Mouse (Mus musculus) neural tube, embryonic 10.5 days (tissue): Measurements from ENCODE around the gene Ipo9.
A peak's percentile ranks its signal among the peaks of the same experiment; 100 is the strongest.

Experiments used
- DNase-seq: peaks from one replicate; pipeline ENCODE4 v3.0.0-alpha.2; 2017; ENCODE audit warnings: low spot score; ENCODE audit errors: extremely low spot score

Ipo9 gene

GRCm38 (mm10) chr1:135429901-135430668, at the start of gene Ipo9:
TSS of gene Ipo9 (minus strand) at chr1:135430499.
- DNase-seq = peak; percentile 89

- DNase-seq = no peak
Observed at GRCm38 (mm10) chr1:135475571-135475895, 45.2 kb upstream of the Ipo9 start.

DNA sequence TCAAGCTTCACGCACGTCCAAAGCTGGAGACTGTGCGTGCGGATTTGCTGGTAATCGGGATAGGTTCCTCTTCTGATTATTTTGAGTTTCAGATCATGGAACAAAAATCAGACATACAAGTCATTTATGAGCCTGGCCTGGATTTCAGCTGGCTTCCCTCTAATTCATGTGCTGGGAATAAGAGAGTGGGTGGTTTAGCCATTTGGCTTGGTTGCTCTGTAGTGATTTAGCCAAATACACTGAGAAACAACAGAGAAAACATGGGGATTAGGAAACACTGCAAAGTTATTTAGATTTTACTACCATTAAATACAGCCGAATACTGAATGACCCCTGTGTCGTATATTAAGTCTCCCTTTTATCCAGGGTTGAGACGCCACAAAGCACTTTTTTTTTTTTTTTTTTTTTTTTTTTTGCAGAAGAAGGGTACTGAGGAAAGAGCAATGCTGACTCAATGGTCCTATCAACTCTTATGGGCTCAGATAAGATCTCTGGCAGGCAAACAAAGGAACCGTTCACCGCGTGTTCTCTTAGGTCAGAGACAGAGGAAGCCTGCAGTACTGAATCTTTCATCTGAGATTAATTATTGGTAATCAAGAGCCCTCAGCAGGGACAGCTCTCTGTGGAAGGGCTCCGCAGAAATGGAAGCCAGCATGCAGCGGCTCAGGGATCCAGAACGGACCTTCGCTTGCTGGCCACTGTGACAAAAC, 44.7 kb upstream of the Ipo9 start:
- no peak for DNase-seq

DNA sequence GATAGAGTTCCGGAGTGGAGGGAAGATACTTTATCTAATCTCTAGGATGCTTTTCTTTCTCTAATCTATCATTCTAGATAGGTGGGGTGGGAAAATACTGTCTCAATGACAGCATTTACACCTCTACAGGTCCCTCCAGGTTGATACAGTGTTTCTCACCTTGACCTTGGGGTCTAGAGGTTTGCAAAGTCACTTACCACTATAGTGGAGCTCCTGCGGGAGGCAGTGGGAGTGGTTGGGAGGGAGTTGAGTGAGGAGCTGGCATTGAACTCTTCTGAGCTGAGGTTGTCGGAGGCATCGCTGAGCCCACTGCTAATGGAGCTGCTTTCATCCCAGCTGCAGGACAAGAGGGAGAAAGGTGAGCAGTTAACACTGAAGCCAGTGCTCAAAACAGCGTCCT, 42.2 kb upstream of the Ipo9 start:
- DNase-seq = no peak

- DNase-seq = no peak
Observed at GRCm38 (mm10) chr1:135471742-135472141, 41.4 kb upstream of the Ipo9 start.

DNA sequence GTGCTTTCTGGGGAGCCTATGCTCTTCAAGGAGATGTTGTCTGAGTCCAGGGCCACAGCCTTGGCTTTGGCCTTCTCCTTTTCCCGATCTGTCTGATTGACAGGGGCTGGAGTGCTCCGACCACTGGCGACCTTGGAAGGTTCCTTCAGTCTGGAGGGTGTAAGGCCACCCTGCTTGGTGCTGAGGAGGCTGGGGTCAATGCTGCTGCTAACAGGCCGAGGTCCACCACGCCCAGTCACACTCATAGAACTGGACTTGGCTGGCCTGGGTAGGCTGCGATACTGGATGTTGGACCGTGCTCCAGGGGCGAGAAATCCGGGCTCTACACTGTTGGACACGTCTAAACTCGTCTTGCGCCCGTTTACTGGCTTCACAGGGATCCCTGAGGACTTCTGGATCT, 40.2 kb upstream of the Ipo9 start:
- DNase-seq = no peak

DNA sequence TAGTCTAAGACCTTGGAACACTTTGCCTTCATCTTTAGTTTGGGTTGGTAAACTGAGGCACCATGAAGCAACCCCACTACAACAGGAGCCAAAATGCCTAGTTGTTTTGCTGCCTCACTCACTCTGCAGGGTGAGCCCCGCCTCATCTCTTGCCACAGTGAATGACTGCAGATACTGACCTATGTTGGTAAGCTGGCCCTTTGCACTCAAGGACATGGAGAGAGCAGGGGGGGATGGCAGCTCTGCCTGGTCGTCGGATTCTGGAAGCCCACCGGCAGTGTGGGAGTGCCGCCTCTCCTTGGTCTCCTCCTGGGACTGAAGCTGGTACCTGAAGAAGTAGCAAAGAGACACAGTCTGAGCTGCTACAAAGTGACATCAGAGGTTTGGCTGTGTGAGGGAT, 37.2 kb upstream of the Ipo9 start:
- DNase-seq = no peak

DNA sequence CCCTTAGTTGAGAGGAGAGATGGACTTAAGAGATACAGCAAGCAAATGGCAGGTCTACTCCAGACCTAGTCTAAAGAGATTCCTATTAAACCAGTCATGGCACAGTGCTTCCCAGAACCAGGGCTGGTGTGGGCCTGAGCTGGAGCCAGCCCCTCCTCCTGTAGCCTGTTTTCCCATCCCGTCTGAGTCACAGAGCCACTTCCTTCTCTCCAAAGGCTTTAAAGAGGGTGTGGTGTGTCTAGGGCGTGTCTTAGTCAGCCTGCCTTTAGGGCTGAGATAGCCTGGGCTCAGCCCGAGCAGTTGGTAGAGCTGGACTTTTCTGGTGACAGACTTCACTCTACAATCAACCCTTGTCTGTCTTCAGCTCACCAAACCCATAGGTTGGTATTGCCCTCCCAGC, 36.6 kb upstream of the Ipo9 start:
- no peak for DNase-seq

DNA sequence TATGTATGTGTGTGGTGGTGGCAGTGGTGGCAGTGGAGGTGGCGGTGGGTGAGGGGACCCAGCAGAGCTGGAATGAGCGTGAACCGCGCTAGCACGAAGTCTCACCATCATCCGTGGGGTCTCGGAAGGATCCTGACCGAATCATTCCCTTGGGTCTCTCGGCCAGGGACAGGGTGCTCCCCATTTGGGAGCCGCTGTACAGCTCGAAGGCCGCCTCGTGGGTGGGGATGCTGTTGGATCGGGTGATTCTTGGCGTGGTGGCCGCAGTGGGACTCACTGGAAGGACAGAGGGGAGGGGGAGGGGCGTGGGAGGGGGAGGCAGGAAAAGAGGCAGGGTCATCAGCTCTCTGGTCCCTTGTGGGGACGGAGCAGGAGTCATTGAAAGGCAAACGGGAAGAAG, 35.4 kb upstream of the Ipo9 start:
- DNase-seq = no peak

GRCm38 (mm10) chr1:135462736-135463135, 32.4 kb upstream of the Ipo9 start:
- no peak for DNase-seq

DNA sequence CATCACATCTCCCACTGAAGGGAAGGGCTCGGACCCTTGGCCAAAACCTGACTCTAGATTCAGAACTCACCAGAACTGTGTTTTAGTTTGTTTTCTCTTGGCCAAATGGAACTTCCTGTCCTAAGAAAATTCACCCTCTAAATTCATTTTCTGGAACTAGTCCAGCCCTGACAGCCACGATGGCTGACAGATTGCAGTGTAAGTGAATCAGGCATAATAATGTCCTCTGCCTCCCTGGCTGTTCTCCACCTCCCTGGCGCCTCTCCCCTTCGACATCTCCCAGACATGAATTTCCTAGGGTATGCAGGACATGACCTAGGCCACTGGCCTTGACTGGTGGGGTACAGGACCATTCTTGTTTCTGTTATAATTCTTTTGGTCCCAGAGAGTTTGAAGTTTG, 32.0 kb upstream of the Ipo9 start:
- DNase-seq = no peak

- DNase-seq = peak; percentile 76
Observed at GRCm38 (mm10) chr1:135461097-135461730, 30.9 kb upstream of the Ipo9 start.

DNA sequence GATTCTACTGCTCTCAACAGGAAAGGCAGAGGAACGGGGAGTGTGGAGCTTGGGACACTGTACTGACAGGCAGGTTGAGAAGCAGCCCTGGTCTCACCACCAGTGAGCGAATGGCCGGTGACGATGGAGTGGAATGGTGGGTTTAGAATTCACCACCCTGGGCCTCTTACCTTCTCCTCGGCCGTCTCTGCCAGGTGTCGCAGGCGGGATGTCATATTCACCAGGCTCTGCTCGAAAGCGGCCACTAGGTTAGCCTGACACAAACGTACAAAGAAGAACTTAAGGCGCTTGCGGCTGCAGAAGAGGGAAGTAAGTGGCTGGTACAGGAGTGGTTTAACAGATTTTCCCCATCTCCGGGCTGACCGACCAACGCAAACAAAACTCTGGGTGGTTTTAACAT, 30.2 kb upstream of the Ipo9 start:
- DNase-seq = no peak

GRCm38 (mm10) chr1:135457860-135458259, 27.6 kb upstream of the Ipo9 start:
- no peak for DNase-seq

DNA sequence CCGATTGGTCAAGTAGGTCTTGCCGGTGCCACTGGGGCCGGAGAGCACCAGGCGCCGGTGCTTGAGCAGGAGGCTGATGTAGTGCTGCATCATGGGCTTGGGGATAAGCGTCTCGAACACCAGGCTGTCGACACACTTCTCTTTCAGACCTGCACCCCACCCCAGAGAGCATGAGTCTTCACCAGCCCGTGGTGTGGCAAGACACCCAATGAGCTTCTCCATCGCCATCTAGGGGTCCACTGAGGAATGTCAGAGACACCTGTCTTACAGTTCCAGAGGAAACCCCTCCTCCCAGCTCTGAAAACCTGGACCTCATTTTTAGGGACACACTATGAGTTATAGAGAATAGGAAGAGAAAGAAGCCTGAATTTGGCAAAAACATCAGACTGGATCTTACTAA, 22.0 kb upstream of the Ipo9 start:
- DNase-seq = peak; percentile 14

DNA sequence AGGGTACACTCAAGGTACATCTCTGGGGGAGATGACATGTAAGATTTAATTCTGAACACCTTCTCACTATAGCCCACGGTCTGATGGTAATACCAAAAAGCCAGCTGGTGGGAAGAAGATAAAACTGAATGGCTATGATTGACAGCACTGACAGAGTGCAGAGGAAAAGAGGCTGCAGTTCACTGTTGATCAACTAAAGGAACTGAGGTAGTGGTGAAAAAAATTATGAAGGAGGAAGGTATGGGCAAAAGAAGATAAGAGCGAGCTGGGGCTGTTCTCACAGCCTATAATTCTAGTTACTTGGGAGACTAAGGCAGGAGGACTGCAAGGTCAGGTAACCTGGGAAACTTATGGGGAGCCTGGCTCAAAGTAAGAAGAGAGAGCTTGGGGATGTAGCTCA, 21.1 kb upstream of the Ipo9 start:
- no peak for DNase-seq

- DNase-seq = no peak
Observed at GRCm38 (mm10) chr1:135449876-135450275, 19.6 kb upstream of the Ipo9 start.

DNA sequence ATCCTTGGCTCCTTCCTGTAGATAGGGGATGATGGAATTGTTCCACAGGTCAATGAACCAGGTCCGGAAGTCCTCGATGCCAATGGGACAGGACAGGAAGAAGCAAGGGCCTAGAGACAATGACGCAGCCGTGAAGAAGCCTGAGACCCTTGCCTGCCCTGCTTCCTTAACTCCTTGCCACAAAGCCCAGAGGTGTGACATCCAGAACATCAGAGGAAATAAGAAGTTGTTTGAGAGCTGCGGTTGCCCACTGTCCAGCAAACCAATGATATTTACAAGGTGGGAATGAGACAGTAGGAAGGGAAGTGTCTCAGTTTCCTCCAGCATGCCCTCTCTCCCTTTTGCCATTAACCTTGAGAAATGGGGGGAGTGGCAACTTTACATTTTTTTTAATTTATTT, 18.6 kb upstream of the Ipo9 start:
- no peak for DNase-seq

DNA sequence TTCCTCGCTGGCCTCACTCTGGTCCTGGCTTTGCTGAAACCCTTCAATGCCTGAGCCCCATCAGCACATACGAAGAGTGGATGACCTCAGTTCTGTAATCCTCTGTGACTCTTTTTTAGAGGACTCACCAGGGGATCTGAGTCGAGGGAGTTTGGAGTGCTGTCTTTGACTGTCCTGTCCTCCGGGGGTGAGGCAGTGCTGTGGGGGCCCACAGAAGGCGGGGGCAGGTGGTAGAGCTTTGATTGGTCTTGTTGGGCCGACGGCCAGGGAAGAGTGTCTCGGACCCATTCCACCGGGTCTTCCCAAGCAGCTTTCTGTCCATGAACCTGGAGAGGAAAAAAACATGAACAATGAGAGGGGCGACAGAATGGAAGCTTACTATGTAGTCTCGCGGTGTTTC, 13.2 kb upstream of the Ipo9 start:
- no peak for DNase-seq

DNA sequence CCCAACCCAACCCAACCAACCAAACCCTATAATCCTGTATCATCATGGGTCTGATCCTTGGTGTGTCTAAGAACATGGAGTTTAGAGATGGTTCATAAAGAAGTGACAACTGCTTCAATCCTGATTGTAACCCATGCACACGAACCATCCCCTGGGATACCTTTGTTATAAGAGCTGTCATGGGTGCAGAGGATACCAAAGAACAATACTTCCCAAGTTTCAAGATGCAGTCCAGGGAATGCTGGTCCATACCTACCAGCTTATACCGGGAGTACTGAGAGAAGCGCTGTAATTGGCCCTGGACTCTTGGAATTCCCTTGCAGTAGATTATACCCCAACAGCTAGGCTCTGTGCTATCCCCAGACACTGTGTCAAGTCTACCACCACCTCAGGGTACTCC, 11.6 kb upstream of the Ipo9 start:
- DNase-seq = no peak

DNA sequence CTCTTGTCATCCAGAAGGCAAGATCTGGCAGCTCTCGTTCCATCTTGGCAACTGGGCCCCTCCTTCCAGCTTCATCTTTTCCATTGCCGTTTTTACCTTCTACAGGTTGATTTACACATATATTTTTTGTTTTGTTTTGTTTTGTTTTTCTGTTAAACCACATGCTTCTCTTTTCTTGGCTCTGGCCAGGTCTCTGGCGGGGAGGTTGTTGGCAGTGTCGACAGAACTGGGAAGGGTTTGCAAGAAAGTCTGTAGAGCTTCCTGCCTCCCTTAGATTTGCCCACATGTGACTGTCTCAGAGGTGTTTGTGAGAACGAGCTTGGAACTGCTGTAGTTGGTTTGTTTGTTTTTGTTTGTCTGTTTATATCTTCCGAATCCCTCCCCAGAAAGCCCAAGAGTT, 10.7 kb upstream of the Ipo9 start:
- no peak for DNase-seq

DNA sequence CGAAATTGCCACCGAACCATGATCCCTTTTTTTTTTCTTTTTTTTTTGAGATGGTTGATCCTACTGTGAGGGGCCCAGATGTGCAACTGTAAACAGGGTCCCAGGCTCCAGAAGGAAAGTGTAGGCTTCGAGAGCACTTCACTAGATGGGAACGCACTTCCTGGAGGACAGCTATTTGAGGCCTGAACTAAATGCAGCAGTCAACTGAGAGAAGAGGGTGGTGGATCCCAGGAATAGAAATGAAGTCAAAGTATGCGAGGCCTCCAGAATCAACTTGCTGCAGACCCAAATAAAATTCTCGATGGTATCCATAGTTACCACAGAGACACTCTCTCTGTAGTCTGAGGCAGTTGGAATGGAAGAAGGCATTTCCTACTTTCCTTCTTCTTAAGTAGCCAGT, 8.5 kb upstream of the Ipo9 start:
- DNase-seq = no peak

DNA sequence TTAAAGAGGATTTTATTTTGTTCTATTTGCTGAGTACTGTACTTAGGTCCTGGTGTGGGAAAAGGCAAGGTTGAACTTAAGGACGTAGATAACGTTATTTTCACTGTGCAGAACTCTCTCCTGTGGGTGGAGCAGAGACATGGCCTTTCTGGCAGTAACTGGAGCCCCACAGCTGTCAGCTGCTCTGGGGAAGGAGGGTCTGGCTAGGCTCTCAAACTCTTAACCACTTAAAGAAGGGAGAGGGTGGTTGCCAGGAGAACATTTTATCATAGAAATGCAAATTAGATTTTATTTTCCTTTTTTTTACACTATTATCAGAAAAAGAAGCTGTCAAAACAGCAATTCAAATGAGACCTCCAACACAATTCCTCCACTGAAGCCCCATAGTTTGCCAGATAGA, 5.5 kb upstream of the Ipo9 start:
- DNase-seq = no peak
